Mouse (Mus musculus): ENCODE measurements around the gene Hoxc5.

Hoxc5 gene

DNA sequence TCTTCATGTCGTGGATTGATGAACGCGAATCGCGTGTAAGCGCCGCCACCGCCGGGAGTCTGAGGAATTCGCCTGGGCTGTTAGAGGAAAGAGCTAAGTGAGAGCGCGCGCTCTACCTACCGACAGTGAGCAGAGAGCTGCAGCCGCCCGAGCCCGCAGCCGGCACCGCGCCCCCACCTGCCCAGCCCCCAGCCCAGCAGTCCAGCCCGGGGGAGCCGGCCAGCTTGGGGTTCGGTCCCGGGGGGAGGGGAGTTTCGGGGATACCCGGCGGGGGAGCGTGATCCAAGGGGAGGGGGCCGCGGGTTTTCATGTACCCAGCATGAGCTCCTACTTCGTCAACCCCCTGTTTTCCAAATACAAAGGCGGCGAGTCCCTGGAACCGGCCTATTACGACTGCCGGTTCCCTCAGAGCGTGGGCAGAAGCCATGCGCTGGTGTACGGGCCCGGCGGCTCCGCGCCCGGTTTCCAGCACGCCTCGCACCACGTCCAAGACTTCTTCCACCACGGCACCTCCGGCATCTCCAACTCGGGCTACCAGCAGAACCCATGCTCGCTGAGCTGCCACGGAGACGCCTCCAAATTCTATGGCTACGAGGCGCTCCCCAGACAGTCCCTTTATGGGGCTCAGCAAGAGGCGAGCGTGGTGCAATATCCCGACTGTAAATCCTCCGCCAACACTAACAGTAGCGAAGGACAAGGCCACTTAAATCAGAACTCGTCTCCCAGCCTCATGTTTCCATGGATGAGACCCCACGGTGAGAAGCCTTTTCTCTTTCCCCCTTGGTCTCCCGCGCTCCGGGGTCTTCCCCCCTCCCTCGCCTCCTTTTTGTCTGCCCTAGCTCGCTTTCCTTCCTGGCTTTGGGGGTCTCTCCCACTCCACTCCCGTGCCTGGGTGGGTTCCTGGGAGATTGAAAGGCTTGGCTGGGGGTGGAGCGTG lies 23.5 kb downstream of the Hoxc5 start, which contains the start of gene Hoxc8:
Gene Hoxc8 (plus strand): TSS at position 147 of the 937 bp plus-strand sequence.
- DNase-seq: no peak

DNA sequence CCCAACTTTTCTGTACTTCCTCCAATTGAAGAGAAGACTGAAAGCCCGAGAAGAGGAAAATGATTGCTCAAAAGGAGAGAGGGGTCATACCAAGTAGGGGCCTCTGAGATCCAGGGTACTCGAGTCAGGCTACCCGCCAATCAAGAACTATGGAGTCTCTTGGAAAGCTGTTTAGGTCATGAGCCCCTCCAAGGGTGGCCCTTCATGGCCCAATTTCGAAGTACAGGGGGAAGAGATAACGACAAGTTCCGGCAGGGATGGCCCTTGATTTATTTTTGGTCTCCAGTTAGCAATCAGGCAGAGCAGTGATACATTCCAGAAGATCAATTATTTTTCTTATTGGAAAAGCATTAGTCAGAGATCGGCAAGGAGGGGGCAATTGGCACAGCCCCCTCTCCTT lies 24.5 kb downstream of the Hoxc5 start:
- DNase-seq: no peak

DNA sequence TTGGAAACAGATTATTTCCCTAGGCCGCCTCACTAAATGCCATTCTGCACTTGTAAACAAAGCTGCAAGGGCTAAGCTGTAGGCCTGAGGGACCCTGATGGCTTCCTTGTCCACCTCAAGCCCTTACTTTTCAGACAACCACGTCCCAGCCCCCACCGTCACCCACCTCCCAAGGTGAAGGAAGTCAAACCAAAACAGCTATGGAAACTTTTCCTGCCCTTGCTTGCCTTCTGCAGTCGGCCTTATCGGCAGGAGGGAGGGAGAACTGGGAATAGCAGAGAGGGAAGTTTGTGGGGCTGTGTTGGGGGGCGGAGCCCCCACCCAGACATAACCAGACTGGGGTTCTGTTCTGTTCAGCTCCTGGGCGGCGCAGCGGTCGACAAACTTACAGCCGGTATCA lies 25.0 kb downstream of the Hoxc5 start:
- DNase-seq: no peak

DNA sequence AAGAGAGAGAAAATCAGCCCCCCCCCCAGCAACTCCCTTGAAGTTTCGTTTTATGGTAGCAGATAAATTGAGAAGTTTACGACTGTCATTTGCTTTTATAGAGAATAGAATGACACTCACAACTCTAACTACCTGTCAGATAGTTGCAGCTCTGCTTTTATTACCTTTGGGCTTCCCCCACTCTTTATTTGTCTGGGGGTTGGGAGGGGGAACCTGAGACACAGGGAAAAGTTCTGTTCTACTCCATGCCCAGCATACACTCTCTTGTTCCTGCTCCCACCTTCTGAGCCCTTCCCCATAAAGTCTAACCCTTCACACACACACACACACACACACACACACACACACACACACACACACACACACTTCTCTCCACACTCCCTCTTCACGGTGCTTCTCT lies 25.6 kb downstream of the Hoxc5 start:
- no peak for DNase-seq

DNA sequence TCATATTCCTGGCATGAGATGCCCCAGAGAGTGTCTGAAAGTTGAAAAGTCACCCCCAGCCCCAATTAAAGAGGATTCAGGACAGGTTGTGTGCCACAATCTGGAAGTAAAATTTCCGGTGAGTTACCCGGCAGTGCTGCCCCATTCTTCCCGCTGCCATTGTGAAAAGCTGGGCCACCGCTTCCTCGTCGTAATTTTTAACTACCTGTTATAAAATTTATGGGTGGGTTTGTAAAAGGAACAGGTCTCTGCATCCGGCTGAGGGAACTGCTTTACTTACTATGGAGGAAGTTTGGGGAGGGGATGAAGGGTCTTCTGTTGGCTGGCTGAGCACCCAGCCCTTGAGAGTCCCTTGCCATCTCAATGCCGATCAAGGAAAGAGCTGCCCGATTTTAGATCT lies 29.3 kb downstream of the Hoxc5 start:
- DNase-seq: no peak

DNA sequence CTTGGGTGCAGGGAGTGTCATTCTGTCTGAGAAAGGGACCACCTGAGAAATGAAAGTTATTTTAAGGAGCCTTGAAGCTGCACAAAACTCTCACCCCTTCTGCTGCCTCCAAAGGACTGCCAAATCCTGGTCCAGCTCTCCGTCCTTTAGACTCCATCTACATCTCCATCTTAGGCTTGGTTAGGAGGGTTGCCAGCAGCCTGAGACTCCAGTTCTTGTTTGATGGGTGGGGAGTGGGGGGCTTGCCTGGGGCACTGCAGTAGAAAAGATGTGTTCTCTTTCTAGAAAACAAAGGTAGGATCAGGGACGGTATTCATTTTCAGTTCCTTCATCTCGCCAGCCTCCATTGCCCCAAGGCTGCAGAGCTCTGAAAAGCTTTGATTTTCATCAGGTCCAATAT lies 30.2 kb downstream of the Hoxc5 start:
- DNase-seq: no peak

DNA sequence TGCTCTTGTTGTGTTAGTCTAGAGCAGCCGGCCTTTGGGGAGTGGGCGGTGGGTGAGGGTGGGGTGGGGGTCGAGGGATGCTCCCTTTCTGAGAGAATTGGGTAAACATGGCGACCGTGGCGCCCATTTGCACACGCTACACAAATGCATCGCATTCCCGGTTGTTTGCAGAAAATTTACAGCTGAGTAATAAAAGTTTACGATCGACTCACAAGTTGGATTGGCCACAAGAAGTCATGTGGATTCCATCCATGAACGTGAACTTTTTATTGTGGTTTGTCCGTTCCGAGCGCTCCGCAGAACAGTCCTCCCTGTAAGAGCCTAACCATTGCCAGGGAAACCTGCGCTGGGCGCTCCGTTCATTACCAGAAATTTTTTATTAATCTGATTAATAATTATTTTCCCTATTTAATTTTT lies 30.7 kb downstream of the Hoxc5 start, which contains the start of gene Hoxc6:
Gene Hoxc6 (plus strand): TSS at position 319 of the 417 bp plus-strand sequence.
- DNase-seq: no peak

DNA sequence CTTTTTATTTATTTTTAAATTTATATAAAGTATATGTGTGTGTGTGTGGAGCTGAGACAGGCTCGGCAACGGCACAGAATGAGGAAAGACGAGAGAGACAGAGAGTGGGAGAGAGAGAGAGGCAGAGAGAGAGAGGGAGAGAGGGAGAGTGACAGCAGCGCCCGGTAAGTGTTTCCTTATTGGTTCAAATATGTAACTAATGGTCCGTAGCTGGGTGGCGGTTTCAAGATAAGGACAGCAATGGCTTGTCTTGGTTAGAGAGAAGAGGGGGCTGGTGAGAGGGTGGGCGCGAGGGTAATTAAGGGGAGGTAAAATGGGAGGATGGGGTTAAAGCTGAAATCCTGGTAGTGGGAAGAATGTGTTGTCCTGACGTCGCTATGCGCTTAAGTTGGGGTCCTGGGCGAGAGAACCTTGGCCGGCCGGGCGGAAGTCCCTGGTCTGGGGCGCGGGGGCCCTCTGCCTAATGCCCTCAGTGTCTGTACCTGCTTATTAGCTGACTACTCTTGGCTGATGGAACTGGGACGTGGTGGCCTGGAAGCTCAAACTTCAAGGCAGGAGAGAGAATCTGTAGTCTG lies 31.5 kb downstream of the Hoxc5 start:
- DNase-seq: no peak

DNA sequence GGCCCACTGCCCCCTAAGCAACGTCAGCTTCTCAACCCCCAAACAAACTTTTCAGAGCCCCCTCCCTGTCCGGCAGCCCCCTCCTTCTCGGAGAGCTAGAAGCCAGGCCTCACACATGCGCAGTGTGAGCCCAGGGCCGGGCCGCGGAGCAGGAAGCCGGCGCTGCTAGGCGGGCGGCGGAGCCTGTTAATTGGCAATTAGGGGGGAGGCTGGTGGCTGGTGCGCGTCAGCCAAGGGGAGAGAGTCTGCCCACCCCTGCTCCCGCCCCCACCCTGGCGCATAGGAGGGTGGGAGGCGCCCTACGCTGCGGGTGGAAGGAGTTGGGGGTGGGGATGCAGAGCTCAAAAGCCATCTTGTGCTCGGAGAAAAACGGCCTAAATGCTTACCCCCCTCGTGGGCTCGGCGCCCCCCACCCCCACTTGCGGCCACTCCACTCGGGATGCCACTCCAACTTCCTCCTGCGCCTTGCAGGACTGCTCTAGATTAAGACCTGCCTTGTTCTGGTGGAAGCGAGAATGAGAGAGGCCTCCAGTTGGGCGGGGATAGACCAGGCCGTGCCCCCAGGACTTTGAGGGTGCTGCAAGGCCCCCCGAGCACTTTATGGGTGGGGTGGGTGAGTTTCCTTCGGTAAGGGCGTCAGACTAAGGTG lies 32.1 kb downstream of the Hoxc5 start:
- DNase-seq: peak; percentile 30

DNA sequence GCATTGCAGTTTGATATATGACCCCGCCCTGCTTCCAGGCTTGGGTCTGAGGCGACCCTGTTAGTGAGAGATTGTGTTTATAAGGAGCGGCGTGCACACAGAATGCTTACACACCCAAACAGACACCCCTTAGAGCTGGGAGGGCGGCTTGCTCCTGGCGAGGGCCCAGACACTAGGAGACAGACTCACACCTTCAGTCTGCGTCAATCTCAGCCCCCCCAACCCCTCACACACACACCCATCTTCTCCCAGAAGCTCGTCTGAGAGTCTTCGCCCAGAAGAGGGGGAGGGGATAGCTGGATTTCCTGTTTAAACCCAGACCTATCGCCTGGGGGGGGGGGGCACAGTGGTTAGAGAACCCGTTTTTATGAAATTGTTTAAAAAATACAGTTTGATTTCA lies 32.7 kb downstream of the Hoxc5 start:
- no peak for DNase-seq

DNA sequence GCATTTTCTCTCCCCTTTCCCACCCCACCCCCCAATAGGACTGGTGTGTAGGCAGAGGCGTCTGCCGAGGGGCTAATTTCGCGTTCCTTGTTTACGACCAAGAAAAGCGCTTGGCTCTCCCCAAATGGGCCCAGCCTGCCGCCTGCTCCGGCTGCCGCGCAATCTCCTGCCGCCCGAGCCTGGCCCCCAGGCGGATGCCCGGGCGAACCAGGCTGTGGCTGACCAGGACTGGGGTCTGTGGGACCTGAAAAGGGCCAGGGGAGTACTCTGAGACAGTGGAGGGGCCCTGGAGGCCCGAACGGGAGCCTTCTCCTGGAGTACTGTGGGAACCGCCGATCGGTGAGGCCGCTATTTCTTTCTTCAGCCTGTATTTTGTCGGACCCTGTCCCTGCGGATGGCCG lies 33.3 kb downstream of the Hoxc5 start:
- DNase-seq: no peak

DNA sequence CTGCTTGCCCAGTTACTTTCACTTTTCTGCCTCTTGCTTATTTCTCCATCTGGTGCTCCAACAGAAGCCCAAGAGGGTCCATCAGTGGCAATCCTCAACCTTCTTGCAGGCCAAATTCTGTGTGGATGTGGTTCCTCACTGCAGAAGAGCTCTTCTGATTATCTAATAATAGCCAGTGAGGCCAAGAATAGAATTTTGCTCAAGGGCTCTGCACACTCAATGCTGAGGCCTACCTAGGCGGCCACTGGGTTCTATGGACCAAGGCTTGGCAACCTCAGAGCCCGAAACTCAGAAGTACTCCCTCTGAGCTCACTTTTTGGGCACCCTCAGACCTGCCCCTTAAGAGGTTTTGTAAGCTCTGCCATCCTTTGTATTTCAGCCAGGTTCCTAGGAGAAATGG lies 34.1 kb downstream of the Hoxc5 start:
- no peak for DNase-seq

DNA sequence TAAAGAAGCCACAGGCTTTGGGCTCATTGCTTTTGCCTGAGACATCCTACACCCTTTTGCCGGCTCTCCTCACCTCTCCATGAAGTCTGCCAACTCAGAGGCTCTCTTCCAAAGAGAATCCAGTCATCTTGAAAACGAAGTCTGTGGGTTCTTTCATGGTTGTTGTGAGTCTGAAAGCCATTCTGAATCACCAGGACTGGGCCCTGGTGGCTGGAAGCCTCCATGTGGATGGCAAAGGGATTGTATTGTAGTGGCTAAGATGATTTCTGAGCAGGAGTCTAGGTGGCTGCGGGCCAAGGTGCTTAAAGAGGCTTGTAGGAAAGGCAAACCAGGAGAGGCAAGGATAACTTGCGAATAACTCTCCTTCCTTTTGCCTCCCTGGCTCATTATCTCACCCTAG lies 34.9 kb downstream of the Hoxc5 start:
- no peak for DNase-seq

DNA sequence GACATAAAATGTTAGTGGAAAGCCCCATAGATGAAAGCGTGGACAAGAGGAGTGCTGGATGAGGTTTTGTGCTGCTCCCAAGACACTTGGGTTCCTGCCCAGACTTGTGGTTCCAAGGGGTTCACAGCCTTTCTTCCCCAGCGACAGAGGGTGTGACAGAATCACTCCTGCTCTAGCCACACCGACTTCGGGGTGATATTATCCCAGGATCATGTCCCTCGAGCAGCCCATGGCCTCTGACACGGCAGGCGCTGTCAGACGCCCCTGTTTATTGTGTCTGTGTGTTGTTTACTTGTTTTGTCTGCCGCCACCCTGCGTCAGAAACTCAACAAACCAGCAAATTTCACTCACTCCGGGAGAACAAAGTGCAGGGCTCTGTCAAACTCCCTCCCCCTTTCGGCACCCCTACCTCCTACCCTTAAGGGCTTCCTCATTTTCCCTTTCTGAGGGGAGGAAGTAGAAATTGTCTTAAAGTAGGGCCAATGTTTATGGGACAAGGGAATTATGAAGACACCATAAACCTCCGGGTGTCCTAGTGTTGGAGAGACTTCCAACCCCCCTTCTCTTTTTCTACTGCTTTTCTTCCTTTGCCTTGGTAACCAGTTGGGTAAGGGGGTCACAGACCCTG lies 35.7 kb downstream of the Hoxc5 start:
- DNase-seq: no peak

DNA sequence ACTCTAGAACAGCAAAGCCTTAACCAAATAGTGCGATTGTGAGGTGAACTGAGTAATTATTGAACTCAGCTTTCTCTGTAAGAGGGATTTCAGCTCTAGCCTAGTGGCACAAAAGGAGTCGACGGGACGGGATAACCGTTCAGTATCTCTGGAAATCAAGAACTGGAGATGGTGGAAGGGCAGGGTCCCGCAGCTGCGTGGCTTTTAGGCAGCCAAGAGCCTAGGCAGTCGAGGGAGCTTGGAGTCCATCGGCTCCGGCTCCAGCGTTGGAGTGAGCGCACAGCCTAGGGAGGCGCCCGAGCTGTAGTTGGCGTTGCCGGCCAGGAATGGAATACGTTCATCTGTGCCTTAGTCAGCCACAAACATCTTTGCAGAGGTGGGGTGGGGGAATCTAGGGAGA lies 38.1 kb downstream of the Hoxc5 start:
- no peak for DNase-seq

DNA sequence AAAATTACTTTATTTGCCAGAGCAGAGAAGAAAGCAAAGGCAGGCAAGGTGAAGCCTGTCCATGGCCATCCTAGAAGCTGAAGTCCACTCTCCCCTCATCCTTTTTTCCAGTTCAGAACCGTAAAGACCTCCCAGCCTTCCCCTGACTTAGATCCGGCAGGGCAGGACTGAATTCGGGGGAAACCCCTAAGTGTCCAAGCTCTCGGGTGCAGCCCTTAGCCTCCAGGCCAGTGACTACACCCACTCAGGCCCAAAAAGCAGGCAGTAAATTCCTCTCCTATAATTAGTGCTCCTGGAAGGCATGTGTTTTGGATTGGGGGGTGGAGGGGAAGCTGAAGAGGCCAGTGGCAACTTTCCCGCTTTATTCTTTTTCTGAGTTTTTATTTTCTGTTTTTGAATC lies 38.6 kb downstream of the Hoxc5 start:
- DNase-seq: no peak

DNA sequence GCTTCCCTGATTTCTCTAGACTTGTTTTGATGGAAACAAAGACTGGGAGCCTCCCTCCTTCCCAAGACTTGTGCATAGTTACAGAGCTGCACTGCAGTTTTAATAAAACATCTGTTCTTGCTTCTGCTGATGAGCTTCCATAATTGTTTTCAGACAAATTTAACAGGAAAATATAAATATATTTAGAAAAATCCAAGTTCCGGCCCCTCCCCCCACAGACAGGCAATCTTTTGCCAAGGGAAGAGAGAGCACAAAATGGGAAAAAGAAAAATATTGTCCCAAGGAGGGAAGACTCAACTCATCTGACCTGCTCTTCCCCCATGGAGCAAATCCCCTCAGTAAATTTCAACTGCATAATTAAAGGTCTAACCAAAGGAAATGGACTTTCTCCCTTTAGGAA lies 39.1 kb downstream of the Hoxc5 start:
- DNase-seq: no peak

DNA sequence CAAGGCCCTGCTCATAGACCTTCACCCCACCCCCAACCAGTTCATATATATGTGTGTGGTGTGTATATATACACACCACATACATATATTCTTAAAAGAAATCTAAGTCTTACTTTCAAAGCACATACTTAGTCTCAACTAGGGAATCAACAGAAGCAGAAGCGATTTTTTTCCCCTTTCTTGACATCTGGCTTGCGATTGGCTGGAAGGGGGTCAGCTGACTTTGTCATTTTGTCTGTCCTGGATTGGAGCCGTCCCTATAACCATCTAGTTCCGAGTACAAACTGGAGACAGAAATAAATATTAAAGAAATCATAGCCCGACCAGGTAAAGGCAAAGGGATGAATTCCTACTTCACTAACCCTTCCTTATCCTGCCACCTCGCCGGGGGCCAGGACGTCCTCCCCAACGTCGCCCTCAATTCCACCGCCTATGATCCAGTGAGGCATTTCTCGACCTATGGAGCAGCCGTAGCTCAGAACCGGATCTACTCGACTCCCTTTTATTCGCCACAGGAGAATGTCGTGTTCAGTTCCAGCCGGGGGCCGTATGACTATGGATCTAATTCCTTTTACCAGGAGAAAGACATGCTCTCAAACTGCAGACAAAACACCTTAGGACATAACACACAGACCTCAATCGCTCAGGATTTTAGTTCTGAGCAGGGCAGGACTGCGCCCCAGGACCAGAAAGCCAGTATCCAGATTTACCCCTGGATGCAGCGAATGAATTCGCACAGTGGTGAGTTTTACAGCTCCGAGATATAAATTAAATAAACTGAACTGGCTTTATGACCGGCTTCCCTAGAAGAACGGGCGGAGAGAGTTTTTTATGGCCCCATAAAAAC lies 42.2 kb downstream of the Hoxc5 start:
- no peak for DNase-seq

DNA sequence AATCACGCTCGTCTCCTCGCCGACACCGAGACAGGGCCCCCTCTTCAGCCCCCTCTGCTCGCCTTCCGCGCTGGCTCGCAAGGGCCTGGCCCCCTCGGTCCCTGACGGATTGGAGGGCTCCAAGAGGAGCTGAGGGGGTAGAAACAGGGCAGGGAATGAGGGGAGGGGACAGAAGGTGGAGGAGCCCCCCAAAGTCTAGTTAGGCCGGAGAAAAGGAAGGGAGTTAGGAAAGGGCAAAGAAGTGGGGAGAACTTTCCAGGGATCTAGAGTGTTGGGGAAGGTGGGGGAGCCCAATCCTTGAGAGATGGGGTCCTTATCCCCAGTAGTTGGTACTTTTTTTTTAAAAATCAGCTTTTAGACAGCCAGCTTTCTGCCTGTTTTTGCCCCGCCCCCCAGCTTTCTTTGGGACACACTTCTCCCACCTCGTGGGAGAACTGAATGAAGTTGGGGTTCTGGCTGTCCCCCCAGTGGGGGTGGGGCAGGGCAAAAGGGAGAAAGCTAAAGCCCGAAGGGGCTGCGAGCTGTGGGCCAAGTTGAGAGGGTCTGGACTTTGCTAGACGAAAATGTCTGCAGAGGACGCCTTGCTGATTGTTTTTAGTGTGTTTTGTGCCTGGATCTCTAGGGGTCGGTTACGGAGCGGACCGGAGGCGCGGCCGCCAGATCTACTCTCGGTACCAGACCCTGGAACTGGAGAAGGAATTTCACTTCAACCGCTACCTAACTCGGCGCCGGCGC lies 43.0 kb downstream of the Hoxc5 start:
- no peak for DNase-seq

DNA sequence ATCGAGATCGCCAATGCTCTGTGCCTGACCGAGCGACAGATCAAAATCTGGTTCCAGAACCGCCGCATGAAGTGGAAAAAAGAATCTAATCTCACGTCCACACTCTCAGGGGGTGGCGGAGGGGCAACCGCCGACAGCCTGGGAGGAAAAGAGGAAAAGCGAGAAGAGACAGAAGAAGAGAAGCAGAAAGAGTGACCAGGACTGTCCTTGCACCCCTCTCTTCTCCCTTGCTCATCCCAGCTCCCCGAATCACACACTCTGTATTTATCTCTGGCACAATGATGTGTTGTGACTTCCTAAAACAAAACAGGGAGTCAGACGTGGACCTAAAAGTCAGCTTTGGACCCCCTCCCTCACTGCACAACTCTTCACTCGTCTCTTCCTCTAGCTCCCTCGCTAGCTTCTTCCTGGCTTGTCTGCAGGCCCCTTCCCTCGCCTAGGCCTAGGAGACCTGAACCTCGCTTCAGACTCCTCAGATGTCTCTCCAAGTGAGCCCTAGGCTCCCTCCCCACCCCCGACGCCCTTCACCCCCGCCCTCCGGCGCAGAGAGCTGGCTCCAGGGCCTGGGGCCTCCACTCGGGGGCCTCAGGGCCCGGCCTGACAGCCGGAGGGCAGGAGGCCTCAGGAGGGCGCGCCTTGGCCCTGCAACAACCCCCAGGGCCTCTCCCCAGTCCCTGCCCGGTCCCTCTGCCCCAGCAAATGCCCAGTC lies 43.8 kb downstream of the Hoxc5 start:
- DNase-seq: no peak

DNA sequence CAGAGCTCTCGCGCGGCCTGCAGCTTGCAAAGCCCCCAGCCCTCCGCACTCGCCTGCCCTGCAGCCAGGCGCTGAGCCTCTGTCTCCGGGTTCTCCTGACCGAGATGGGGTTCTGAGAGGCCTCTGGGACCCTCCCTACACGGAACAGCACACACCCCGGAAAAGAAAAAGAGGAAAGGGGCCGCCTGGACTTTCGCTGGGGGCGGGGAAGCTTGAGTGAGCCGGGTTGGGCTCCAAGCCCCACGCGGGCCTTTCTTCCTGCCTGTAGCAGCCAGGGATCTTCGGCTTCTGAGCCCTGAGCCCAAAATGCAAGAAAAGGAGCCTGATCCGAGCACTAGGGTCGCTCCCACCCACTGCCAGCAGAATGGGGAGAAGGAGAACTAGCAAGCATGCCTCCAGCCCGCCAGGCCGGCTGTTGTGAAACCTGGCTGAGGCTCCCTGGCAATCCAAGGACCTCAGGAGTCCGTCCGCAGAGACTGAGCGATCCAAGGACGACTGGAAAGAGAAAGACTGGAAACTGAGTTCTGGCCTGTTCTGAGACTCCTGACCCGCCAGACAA lies 44.8 kb downstream of the Hoxc5 start:
- no peak for DNase-seq

All from right cerebral cortex, postnatal 14 days (tissue).